Mouse (Mus musculus): Measurements from ENCODE around the gene Tubb1.

Tubb1 gene

GRCm38 (mm10) chr2:174443046-174443445 lies 7.4 kb upstream of the Tubb1 start:
- no peak for DNase-seq (ENCODE audit: low spot score in 2 of 2)

- DNase-seq (ENCODE audit: low spot score in 2 of 2): no peak
Observed at GRCm38 (mm10) chr2:174444359-174444758, 6.1 kb upstream of the Tubb1 start.

GRCm38 (mm10) chr2:174445018-174445417 lies 5.5 kb upstream of the Tubb1 start:
- no peak for DNase-seq (ENCODE audit: low spot score in 2 of 2)

- DNase-seq (ENCODE audit: low spot score in 2 of 2): no peak
Observed at GRCm38 (mm10) chr2:174446492-174446891, 4.0 kb upstream of the Tubb1 start.

GRCm38 (mm10) chr2:174446905-174447304 lies 3.6 kb upstream of the Tubb1 start:
- DNase-seq (ENCODE audit: low spot score in 2 of 2): no peak

- DNase-seq (ENCODE audit: low spot score in 2 of 2): no peak
Observed at GRCm38 (mm10) chr2:174448405-174448804, 2.1 kb upstream of the Tubb1 start.

GRCm38 (mm10) chr2:174453681-174454080 lies 3.2 kb downstream of the Tubb1 start:
- DNase-seq (ENCODE audit: low spot score in 2 of 2): no peak

GRCm38 (mm10) chr2:174459365-174459764 lies 8.9 kb downstream of the Tubb1 start:
- no peak for DNase-seq (ENCODE audit: low spot score in 2 of 2)

GRCm38 (mm10) chr2:174463370-174463769 lies 12.9 kb downstream of the Tubb1 start:
- DNase-seq (ENCODE audit: low spot score in 2 of 2): no peak

GRCm38 (mm10) chr2:174463789-174464523 lies 13.5 kb downstream of the Tubb1 start, which contains the start of gene Atp5e:
Atp5e (minus strand) TSS chr2:174464105.
- peak; percentile 93 to 96 for DNase-seq (ENCODE audit: low spot score in 2 of 2)

- DNase-seq (ENCODE audit: low spot score in 2 of 2): no peak
Observed at GRCm38 (mm10) chr2:174470333-174470732, 19.8 kb downstream of the Tubb1 start.

GRCm38 (mm10) chr2:174470786-174471405 lies 20.4 kb downstream of the Tubb1 start:
- no peak for DNase-seq (ENCODE audit: low spot score in 2 of 2)

- peak in 1 of 2 experiments; percentile 4 for DNase-seq (ENCODE audit: low spot score in 2 of 2)
Observed at GRCm38 (mm10) chr2:174472407-174472806, 21.9 kb downstream of the Tubb1 start.

- peak; percentile 98 to 99 for DNase-seq (ENCODE audit: low spot score in 2 of 2)
Observed at GRCm38 (mm10) chr2:174472818-174473549, 22.5 kb downstream of the Tubb1 start, which contains the start of gene Prelid3b. Prelid3b (minus strand) TSS chr2:174473081.

GRCm38 (mm10) chr2:174473550-174473927 lies 23.0 kb downstream of the Tubb1 start:
- no peak for DNase-seq (ENCODE audit: low spot score in 2 of 2)

GRCm38 (mm10) chr2:174477543-174478319 lies 27.2 kb downstream of the Tubb1 start:
- DNase-seq (ENCODE audit: low spot score in 2 of 2): no peak

- DNase-seq (ENCODE audit: low spot score in 2 of 2): no peak
Observed at GRCm38 (mm10) chr2:174478746-174479145, 28.3 kb downstream of the Tubb1 start.

GRCm38 (mm10) chr2:174487005-174487404 lies 36.5 kb downstream of the Tubb1 start:
- DNase-seq (ENCODE audit: low spot score in 2 of 2): no peak

GRCm38 (mm10) chr2:174492858-174493257 lies 42.4 kb downstream of the Tubb1 start:
- DNase-seq (ENCODE audit: low spot score in 2 of 2): no peak

GRCm38 (mm10) chr2:174500814-174501503 lies 50.5 kb downstream of the Tubb1 start:
- DNase-seq (ENCODE audit: low spot score in 2 of 2): no peak

- no peak for DNase-seq (ENCODE audit: low spot score in 2 of 2)
Observed at GRCm38 (mm10) chr2:174501517-174501916, 51.0 kb downstream of the Tubb1 start.
